Mouse (Mus musculus): ENCODE results near the gene E130114P18Rik. TPM values are rescaled to one million over a fixed set of nuclear protein-coding genes. Genes with fewer than 3 reads are reported as not detected.

Gene E130114P18Rik
- total RNA-seq, 2 experiments from 2014 or later, result 8.4 to 11.7 TPM

DNA sequence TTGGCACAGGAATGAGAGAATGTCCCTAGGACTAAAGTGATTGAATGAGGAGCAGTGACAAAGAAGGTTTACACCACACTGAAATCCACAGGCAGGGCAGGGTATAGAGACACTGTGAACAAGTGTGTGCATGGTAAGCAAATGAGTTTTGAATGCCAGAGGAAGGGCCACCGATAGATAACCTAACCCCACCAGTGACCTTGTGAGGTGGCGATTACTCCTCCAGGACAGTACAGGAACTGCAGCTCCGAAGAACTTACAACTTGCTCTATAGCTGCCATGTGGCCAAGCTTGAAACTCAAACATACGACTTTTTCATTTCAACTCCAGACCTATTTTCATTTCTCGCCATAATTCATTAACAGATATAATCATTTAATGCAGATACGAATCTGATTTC lies 114.0 kb downstream of the E130114P18Rik start:
- DNase-seq (ENCODE audit: low spot score in 2 of 2), result no peak

DNA sequence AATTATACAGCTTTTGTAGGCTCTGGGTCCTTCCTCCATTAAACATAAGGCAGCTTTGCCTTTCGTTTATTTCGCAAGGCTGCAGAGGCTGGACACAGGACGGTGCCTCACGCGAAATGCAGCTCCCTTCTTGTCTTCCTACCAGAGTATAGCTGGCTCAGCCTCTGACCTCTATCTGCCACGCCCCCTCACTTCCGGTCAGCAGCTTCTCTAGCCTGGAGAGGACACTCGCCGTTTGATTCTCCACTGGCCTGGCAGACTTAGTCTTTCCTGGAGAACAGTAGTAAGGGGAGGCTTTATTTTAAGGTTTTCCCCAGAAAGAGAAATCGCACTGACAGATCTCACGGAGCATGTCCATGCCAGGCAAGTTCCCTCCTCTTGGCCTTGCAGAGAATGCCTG lies 115.0 kb downstream of the E130114P18Rik start:
- no peak for DNase-seq (ENCODE audit: low spot score in 2 of 2)

DNA sequence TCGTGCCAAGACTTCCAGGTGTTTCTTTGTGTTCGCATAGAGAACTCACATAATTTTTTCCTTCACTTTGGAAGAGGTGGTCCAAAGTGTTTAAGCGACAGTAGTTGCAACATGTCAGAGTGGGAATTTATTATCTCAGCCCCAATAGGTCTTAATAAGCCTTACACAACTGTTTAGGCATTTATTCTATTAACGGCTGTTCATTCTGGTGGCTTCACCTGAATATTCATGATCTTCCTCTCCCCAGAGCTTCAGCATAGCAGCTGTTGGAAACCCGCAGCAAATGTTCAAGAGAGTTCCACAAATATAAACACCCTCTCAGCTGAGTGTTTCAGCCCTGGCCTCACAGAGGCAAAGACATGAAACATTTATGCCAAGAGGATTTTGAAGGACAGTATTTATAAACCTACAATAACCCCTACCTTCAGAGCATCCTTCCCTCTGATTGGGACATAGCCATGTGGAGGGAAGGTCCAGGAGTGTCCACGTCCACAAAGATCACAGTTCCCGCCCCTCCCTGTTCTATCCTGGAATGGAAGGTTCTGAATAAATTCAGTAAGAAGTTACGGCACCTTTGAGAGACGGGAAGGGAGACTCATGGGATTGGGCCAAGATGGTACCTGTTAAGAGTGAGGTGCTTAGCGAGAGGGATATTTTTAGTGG lies 116.1 kb downstream of the E130114P18Rik start:
- DNase-seq (ENCODE audit: low spot score in 2 of 2), result no peak

- DNase-seq (ENCODE audit: low spot score in 2 of 2), result no peak
Measured at GRCm38 (mm10) chr4:97657586-97657985, 120.3 kb downstream of the E130114P18Rik start.

- no peak for DNase-seq (ENCODE audit: low spot score in 2 of 2)
Measured at GRCm38 (mm10) chr4:97649626-97650015, 128.3 kb downstream of the E130114P18Rik start.

DNA sequence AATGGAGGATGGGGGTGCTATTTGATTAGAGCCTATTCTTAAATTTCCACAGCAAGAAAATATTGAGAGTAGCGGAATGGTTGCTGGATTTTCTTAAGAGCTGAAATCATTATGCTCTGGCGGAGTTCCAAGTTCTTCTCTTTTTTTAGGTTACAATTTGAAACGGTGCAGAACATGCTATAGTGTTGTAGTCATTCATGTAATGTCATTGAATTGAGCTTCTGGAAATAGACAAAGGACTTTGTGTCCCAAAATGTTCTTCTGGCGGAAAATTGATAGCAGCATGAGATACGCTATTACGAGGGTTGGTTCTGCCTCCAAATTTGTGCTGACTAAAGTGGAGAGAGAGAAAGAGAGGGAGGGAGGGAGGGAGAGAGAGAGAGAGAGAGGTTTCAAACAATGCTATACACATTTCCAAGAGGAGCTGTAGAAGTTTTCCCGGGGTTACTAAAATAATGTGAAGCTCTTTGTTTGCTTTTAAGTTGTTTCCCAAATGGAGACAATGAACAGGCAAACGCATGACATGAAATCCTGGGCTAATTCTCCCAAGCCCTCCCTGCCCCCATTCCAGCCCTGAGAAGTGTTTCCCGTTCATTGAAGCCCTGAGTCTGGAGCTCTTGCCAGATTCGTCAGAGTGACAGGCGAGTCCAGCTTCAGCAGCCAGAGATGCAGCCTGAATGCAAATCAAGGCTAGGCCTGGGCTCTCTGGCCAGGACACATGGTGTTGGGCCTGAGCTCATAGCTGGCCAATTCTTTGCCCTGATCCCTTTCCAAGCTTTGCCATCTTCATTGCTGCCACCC lies 128.9 kb downstream of the E130114P18Rik start:
- peak; percentile 84 to 94 for DNase-seq (ENCODE audit: low spot score in 2 of 2)

- DNase-seq (ENCODE audit: low spot score in 2 of 2), result no peak
Measured at GRCm38 (mm10) chr4:97648436-97648707, 129.5 kb downstream of the E130114P18Rik start.

DNA sequence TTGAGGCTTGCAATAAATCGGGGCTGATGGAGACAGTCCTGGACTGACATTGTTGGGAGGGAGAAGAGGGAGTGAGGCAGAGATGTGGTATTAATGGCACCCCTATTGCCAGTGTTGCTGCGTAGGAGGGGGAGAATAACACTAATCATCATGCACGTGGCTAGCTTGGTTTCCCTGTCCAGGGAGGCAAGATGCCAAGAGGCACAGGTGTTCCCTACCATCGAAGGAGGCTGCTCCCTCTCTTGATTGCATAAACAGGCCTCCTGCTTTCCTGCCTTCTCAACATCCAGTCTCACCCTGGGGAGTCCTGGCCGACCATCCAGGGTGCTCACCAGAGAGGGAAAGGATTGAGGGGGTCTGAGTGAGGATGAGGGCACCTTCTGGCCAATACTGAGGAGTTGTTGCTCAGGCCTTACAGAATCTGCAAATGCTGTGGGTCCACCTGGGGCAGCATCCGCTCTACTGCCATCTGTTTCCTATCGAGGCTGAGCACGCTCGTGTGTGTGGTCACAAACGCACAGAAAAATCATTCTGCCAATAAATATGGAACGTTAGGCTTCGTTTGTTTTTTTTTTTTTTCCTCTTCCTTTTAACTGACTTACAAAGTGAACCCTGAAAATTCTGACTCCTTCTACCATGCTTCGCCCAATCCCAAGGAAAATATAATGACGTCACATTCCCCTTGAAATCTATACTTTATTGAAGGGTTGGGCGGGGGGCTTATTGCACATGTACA lies 130.0 kb downstream of the E130114P18Rik start:
- peak; percentile 66 to 69 for DNase-seq (ENCODE audit: low spot score in 2 of 2)

GRCm38 (mm10) chr4:97647236-97647635 lies 130.6 kb downstream of the E130114P18Rik start:
- no peak for DNase-seq (ENCODE audit: low spot score in 2 of 2)

DNA sequence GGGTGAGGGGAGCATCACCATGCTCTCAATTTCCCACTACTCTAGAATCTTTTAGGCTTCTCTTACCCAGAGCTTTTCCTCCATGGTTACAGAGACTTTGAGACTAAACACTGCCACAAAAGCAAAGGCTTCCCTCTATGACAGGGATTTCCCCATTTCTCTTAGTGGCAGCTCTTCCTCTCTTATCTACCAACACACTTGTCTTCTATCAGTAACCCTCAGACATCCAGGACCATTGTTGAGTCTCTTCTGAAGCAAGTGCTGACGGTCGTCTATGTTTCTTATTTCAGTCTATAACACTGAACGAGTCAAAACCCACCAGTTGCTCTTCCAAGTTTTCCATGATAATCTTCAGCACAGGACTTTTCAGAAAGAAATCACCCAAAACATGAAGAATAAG lies 137.5 kb downstream of the E130114P18Rik start:
- DNase-seq (ENCODE audit: low spot score in 2 of 2), result no peak

- DNase-seq (ENCODE audit: low spot score in 2 of 2), result no peak
Measured at GRCm38 (mm10) chr4:97636569-97636968, 141.3 kb downstream of the E130114P18Rik start.

- DNase-seq (ENCODE audit: low spot score in 2 of 2), result no peak
Measured at GRCm38 (mm10) chr4:97635757-97636292, 142.1 kb downstream of the E130114P18Rik start.

GRCm38 (mm10) chr4:97635296-97635755 lies 142.6 kb downstream of the E130114P18Rik start:
- DNase-seq (ENCODE audit: low spot score in 2 of 2), result no peak

DNA sequence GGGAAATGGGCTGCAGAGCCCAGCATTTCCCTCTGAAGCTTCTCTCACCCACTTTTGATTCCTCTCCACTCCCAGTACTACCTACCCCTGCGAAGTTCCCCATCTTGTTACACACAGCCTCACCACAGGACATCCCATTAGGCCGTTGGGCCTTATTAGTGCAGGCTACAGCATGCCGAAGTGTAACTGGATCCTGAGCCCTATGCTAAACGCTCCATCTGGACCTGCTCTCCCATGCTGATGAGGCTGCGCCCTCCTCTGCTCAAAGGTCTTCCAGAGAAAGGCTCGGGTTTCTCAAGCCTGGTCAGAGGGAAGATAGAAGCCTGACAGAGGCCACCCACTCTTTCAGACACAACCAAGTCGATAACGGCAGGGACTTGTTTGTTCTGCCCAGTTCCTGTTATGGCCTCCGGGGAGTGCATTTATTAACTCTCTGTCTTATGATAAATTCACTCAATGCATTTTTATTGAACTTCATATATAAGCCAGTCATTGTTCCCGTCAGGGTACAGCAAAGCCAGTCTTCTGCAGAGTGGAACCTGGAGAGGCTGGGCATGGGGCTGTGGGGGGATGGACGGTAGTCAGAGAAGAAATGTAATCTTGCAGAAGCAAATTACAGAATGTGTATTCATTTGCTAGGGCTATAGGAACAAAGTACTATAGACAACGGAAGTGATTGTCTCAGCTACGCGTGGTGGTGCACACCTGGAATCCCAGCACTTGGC lies 148.8 kb downstream of the E130114P18Rik start:
- DNase-seq (ENCODE audit: low spot score in 2 of 2), result no peak

GRCm38 (mm10) chr4:97626002-97626720 lies 151.7 kb downstream of the E130114P18Rik start:
- DNase-seq (ENCODE audit: low spot score in 2 of 2), result no peak

DNA sequence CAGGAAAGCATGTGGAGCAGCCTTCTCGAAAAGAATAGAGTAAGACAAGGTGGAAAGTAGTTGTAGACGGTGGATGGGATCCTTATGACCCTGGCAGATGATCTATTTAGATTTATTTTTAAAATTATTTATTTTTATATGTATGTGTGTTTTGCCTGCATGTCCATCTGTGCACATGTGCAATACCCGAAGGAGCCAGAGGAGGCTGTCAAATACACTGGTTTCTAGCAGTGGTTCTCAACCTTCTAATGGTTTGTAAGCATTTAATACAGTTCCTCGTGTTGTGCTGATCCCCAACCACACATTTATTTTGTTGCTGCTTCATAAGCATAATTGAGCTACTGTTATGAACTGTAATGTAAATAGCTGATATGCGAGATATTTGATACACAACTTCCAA lies 154.7 kb downstream of the E130114P18Rik start:
- no peak for DNase-seq (ENCODE audit: low spot score in 2 of 2)

GRCm38 (mm10) chr4:97621731-97622130 lies 156.1 kb downstream of the E130114P18Rik start:
- no peak for DNase-seq (ENCODE audit: low spot score in 2 of 2)

- peak in 1 of 2 experiments; percentile 64 for DNase-seq (ENCODE audit: low spot score in 2 of 2)
Measured at GRCm38 (mm10) chr4:97620409-97620808, 157.5 kb downstream of the E130114P18Rik start.

DNA sequence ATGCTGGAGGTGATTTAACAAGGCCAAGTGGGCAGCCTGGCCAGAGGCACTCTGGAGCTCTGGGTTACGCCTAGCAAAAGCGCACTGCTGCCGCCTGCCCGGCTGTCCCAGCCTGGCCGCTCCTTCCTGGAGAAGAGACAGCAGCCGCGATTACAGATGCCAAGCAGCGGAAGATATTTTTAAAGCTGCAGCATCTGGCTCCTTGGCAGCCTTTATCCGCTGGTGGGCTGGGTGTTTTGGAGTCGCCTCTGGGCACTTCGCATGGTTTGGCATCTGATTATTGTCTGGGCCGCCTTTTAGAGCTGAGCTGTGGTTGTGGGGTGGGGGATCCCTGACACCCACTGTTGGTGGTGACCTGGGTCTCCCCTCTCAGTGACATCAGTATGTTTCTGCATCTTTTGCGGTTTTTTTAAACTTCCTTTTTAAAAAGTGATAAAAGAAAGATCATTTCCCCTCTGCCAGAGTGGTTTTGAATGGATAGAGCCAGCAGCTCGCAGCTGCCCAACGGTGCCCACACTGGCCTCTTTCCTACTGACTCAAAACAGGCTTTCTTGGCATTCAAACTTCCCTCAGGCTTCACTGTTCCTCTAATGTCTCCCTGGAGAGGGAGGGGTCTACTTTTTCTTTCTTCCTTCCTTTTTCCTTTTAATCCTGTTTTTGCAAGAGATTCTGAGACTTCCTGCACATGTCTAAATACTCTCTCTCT lies 159.1 kb downstream of the E130114P18Rik start:
- peak; percentile 70 to 72 for DNase-seq (ENCODE audit: low spot score in 2 of 2)

DNA sequence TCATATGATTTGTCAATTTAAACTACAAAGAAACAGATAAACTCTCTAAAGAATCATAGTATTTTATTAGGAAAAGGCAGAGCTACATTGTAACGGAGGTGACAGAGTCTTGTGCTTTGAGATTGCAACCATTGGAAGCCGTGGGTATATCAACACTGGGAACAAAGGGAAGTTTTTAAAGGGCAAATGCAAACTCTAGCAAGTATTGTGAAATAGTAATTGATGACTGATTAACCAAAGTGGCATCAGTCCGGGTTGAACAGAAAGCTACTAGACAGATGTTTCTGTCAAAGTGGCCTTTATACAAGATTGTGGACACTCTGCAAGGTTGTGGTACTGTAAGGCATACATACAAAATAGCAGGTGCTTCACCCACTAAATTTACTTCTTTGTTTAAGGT lies 162.8 kb downstream of the E130114P18Rik start:
- no peak for DNase-seq (ENCODE audit: low spot score in 2 of 2)
